Mouse (Mus musculus) cerebellum, adult 9-10 months (tissue): ENCODE data around the gene Slc25a21.

Experiments
- DNase-seq: peaks from one replicate; pipeline ENCODE4 v3.0.0; 2022

The Slc25a21 gene

GRCm38 (mm10) chr12:57184401-57185147 is 12.7 kb downstream of the Slc25a21 start:
- no peak for DNase-seq

GRCm38 (mm10) chr12:57179465-57180188 is 17.6 kb downstream of the Slc25a21 start:
- no peak for DNase-seq

- DNase-seq, result no peak
Observed at GRCm38 (mm10) chr12:57178818-57179217, 18.5 kb downstream of the Slc25a21 start.

GRCm38 (mm10) chr12:57163294-57163693 is 34.0 kb downstream of the Slc25a21 start:
- no peak for DNase-seq

GRCm38 (mm10) chr12:57162840-57163239 is 34.4 kb downstream of the Slc25a21 start:
- DNase-seq, result no peak

- DNase-seq, result no peak
Observed at GRCm38 (mm10) chr12:57159904-57160303, 37.4 kb downstream of the Slc25a21 start.

GRCm38 (mm10) chr12:57158266-57158665 is 39.0 kb downstream of the Slc25a21 start:
- no peak for DNase-seq

GRCm38 (mm10) chr12:57138937-57139336 is 58.3 kb downstream of the Slc25a21 start:
- DNase-seq, result no peak

GRCm38 (mm10) chr12:57137809-57138208 is 59.5 kb downstream of the Slc25a21 start:
- DNase-seq, result no peak

- DNase-seq, result no peak
Observed at GRCm38 (mm10) chr12:57118602-57119001, 78.7 kb downstream of the Slc25a21 start.

- DNase-seq, result no peak
Observed at GRCm38 (mm10) chr12:57115516-57115915, 81.8 kb downstream of the Slc25a21 start.

- DNase-seq, result no peak
Observed at GRCm38 (mm10) chr12:57109363-57109762, 87.9 kb downstream of the Slc25a21 start.

- DNase-seq, result no peak
Observed at GRCm38 (mm10) chr12:57102322-57102721, 95.0 kb downstream of the Slc25a21 start.

- DNase-seq, result no peak
Observed at GRCm38 (mm10) chr12:57100549-57100948, 96.7 kb downstream of the Slc25a21 start.

- DNase-seq, result no peak
Observed at GRCm38 (mm10) chr12:57099066-57099465, 98.2 kb downstream of the Slc25a21 start.

GRCm38 (mm10) chr12:57098371-57098770 is 98.9 kb downstream of the Slc25a21 start:
- DNase-seq, result no peak

- DNase-seq, result no peak
Observed at GRCm38 (mm10) chr12:57093107-57093506, 104.2 kb downstream of the Slc25a21 start.

- DNase-seq, result no peak
Observed at GRCm38 (mm10) chr12:57084519-57084918, 112.8 kb downstream of the Slc25a21 start.

GRCm38 (mm10) chr12:57083533-57083932 is 113.7 kb downstream of the Slc25a21 start:
- DNase-seq, result no peak

- DNase-seq, result no peak
Observed at GRCm38 (mm10) chr12:57076606-57077005, 120.7 kb downstream of the Slc25a21 start.

- no peak for DNase-seq
Observed at GRCm38 (mm10) chr12:57072616-57073015, 124.7 kb downstream of the Slc25a21 start.

GRCm38 (mm10) chr12:57068607-57069006 is 128.7 kb downstream of the Slc25a21 start:
- no peak for DNase-seq

- no peak for DNase-seq
Observed at GRCm38 (mm10) chr12:57019737-57020136, 177.5 kb downstream of the Slc25a21 start.

GRCm38 (mm10) chr12:57016845-57017244 is 180.4 kb downstream of the Slc25a21 start:
- no peak for DNase-seq
